Mouse (Mus musculus) ovary, adult 18-20 months (tissue): Measurements from ENCODE around the gene Rrp1.
A peak's percentile ranks its signal among the peaks of the same experiment; 100 is the strongest.
"Not testable (repeated sequence)": the region's sequence is repeated elsewhere in the genome, so short reads cannot be mapped to it uniquely, and the experiment has no call there.

Source experiments
- DNase-seq: peaks from one replicate; pipeline ENCODE4 v3.0.0; 2022; ENCODE audit warnings: low spot score, mixed read lengths

Gene Rrp1

GRCm38 (mm10) chr10:78425181-78426041, 12.6 kb upstream of the Rrp1 start, which contains the start of gene Cstb:
TSS of gene Cstb (plus strand) at chr10:78425669.
- peak; percentile 72 for DNase-seq

GRCm38 (mm10) chr10:78422614-78423013, 9.8 kb upstream of the Rrp1 start:
- no peak for DNase-seq

DNA sequence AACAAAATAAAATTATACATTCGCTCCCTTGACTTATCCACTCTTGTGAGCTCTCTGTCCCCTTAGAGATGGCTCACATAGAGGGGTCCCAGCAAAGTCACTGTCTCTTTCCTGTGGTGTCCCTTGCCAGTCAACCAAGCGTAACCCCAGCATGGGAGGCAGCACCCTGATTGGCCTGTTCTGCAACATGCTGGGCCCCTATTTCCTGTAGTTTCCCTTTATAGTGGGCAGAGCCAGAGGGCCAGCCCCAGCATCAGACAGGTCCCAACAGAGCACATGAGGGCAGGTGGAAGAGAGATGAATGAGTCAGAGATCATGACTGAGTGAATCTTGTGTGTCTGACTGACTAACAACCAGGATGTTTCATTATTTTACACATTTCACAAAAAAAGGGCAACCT, 8.1 kb upstream of the Rrp1 start:
- DNase-seq: no peak

DNA sequence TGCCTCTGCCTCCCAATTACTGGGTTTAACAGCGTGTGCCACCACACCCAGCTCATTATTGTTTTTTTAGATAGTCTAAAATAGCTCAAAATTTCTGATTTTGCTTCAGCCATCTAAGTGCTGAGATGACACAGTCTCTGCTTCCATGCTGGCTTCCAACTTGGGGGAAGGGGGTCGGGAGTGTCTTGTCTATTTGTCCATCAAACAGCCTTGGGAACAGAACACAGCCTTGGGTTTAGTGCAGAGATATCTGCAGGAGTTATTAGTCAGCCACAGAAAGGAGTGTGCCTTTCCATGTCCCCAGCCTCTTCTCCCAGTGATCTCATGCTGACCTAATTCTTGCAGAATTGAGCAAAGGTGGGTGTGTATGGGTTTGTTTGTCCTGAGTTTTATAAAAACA, 5.9 kb upstream of the Rrp1 start:
- no peak for DNase-seq

GRCm38 (mm10) chr10:78417888-78418287, 5.0 kb upstream of the Rrp1 start:
- DNase-seq: no peak

- not testable (repeated sequence) for DNase-seq
Observed at GRCm38 (mm10) chr10:78414936-78415335, 2.1 kb upstream of the Rrp1 start.

DNA sequence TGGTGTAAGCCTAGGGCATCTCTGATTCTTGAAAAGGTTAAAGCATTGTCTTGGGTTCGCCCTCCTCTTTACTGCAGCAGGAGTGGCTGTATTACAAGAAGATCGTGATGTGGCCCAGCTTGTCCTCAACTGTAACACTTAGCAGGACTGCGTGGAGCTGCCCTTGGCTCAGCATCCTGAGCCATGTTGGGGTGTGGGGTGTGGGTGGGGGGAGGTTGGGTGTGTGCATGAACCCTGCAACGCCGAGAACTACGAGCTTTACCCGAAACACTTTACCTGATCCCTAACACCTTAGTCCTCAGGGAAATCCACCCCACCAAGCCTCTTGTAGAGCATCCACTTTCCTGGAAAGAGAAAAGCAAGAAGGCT, 293 bp upstream of the Rrp1 start:
- no peak for DNase-seq

DNA sequence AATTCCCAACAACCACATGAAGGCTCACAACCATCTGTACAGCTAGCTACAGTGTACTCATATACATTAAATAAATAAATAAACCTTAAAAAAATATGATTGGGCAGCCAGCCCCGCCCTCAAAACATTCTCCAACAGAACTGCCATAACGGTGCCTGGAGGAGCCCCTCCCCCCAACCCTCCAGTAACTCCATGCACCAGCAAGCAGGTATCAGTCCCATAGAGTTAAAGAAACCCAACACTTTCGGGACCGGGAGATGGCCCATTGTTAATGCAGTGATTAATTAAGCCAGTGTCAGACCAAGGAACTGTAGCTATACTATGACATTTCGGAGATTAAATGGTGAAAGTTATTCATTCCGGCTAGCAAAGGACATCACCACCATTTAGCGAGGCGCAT, 992 bp downstream of the Rrp1 start:
- DNase-seq: no peak

- DNase-seq: peak; percentile 30
Observed at GRCm38 (mm10) chr10:78409035-78409788, 3.6 kb downstream of the Rrp1 start.

DNA sequence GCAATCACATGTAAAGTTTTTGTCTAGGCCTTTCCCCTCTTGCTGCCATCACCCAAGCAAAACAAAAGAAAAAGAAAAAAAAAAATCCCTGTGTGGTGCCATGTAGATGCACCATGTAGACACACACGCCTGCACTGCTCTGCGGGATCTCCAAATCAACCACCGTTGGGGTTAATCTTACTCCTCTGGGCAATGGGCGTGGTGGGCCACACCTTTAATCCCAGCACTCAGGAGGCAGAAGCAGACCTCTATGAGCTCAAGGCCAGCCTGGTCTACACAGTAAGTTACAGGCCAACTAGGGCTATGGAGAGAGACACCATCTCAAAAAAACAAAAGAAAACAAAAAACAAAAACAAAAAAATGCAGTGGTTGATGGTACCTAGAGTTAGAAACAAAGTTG, 5.7 kb downstream of the Rrp1 start:
- no peak for DNase-seq

DNA sequence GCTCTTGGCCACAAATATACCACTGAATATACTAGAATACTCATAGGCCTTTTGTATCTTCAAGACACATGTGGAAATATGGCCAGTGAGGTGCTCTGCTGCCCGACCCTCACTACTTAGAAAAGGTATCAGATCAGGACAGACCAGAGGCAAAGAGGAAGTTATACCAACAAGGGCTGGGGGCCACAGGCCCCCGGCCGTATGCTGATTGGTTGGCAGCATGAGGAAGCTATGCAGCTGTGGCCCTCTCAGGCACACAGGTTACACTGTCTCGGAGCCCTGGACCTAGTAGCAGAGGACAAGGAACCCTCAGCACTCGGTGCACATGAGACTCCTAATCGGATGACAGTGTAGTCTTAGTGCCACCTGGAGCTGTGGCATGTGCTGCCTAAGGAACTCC, 6.7 kb downstream of the Rrp1 start:
- no peak for DNase-seq

- DNase-seq: no peak
Observed at GRCm38 (mm10) chr10:78402301-78402922, 10.4 kb downstream of the Rrp1 start.

GRCm38 (mm10) chr10:78401127-78401526, 11.7 kb downstream of the Rrp1 start:
- no peak for DNase-seq

GRCm38 (mm10) chr10:78399090-78399657, 13.7 kb downstream of the Rrp1 start:
- DNase-seq: no peak

DNA sequence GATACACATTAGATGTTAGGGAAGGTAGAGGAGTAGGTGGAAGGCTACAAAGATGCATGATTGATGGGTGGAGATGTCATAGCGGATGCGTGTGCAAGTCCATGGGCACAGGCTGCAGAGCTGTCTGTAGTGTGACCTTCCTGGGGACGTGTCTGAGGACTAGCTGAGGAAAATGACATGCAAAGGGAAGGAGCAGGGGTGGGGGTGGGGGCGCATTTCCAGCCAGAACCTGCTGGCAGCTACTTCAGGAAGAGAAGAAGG, 16.3 kb downstream of the Rrp1 start:
- no peak for DNase-seq

GRCm38 (mm10) chr10:78395819-78396624, 16.8 kb downstream of the Rrp1 start:
- peak; percentile 77 for DNase-seq

DNA sequence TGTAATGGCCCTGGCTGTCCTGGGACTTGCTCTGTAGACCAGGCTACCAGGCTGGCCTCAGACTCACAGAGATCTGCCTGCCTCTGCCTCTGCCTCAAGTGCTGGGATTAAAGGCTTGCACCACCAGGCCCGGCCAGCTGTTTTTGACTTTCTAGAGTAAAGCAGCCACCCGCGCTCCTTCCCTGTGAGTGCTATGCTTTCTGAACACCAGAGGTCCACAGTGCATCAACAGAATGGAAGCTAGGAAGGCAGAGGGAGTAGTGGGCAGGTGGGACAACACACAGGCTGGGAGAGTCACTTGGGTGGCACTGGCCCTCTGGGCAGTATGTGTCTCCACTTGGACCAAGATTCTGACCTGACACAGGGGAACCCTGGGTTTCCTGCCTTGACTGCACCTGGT, 17.5 kb downstream of the Rrp1 start:
- DNase-seq: no peak

- peak; percentile 34 for DNase-seq
Observed at GRCm38 (mm10) chr10:78392072-78392471, 20.8 kb downstream of the Rrp1 start.

- no peak for DNase-seq
Observed at GRCm38 (mm10) chr10:78390982-78391470, 21.8 kb downstream of the Rrp1 start.

GRCm38 (mm10) chr10:78388216-78388980, 24.4 kb downstream of the Rrp1 start:
- DNase-seq: no peak

DNA sequence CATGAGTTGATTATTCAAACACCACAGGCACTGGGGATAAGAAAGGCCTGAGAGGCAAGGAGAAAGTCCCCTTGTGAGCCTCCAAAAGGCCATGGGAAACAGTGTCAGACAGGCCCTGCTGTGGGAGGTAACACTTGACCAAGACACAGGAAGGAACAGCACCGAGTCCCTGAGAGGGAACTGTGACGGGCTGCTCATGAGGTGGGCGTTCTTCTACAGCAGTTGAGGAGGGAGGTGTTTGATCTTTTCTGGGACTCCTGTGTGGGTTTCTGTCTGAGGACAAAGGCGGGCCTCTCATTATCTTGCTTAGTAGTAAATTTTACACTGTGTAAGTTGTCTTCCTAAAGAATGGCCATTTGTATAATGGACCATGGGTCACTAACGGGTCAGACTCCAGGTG, 27.3 kb downstream of the Rrp1 start:
- no peak for DNase-seq
